Mouse (Mus musculus): ENCODE results near the gene Prss28. TPM values are rescaled to one million over a fixed set of nuclear protein-coding genes. Genes with fewer than 3 reads are reported as not detected.

Gene Prss28
- polyA plus RNA-seq (2021), result not detected

GRCm38 (mm10) chr17:25308346-25308745, at the start of gene Prss28:
Prss28 (plus strand) TSS chr17:25308646.
- ATAC-seq, result no peak
- no peak for TF ChIP-seq CTCF (IDR thresholded peaks at IDR 0.05)

DNA sequence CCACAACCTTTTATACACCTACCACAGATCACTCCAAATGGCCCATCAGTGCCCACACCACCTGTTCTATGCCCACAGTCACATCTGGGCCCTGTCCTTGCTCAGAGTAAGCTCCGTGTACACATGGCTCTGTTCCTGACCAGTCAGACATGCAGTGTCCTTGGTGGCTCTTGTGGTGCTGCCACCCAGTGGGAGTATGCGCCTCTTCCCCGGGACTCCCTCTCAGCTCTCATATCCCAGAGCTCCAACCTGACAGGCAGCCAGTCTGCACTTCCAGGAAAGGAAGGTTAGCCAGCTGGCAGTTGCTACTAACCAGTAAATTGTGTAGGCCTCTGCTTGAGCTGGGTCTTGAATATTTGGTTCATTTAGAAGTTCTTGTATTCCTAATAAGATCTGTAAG, 44.0 kb upstream of the Prss28 start:
- no peak for ATAC-seq
- no peaks in the 10 kb centered on the region for H3K27me3 ChIP-seq
- CTCF ChIA-PET, result interaction anchor here (1.5 to 1.8 kb wide), 2 partner anchors 9 to 21 kb away, joined by 4 read pairs; no protein-coding TSS in a partner anchor
- no peak for DNase-seq (ENCODE audit: low read depth, low spot score)
- POLR2A ChIA-PET, result interaction anchor here (1.1 kb wide), 1 partner anchor 9 kb away, joined by 6 read pairs; no protein-coding TSS in a partner anchor
- in situ Hi-C loops (cut with MboI; ENCODE audit: low pct_unique_long_range_greater_than_20kb), result no loop called here
- TF ChIP-seq CTCF (IDR thresholded peaks at IDR 0.05), result no peak

More at GRCm38 (mm10) chr17:25308346-25308745, at the start of gene Prss28:
- ChIA-PET CTCF (no interaction called here), POLR2A (no interaction called here)
- in situ Hi-C loops (cut with MboI; ENCODE audit: low pct_unique_long_range_greater_than_20kb), result no loop called here
- no peak for DNase-seq (ENCODE audit: low read depth, low spot score)
- peaks cover 10% of the 10 kb centered on the region for H3K27me3 ChIP-seq

- ChIA-PET POLR2A (no interaction called here), CTCF (interaction anchor here (1.3 kb wide), 1 partner anchor 12 kb away, joined by 3 read pairs; no protein-coding TSS in a partner anchor)
- ATAC-seq (no peak), DNase-seq (ENCODE audit: low read depth, low spot score) (no peak)
- no peaks in the 10 kb centered on the region for H3K27me3 ChIP-seq
- TF ChIP-seq CTCF (IDR thresholded peaks at IDR 0.05), result no peak
- in situ Hi-C loops (cut with MboI; ENCODE audit: low pct_unique_long_range_greater_than_20kb), result loop anchor here (5.0 kb wide), 2 partner anchors 79 to 154 kb away; partner anchors contain the start of gene Telo2
Measured at GRCm38 (mm10) chr17:25270795-25271335, 37.6 kb upstream of the Prss28 start.

- DNase-seq (ENCODE audit: low read depth, low spot score), result no peak
Measured at GRCm38 (mm10) chr17:25272326-25272725, 36.1 kb upstream of the Prss28 start.

DNA sequence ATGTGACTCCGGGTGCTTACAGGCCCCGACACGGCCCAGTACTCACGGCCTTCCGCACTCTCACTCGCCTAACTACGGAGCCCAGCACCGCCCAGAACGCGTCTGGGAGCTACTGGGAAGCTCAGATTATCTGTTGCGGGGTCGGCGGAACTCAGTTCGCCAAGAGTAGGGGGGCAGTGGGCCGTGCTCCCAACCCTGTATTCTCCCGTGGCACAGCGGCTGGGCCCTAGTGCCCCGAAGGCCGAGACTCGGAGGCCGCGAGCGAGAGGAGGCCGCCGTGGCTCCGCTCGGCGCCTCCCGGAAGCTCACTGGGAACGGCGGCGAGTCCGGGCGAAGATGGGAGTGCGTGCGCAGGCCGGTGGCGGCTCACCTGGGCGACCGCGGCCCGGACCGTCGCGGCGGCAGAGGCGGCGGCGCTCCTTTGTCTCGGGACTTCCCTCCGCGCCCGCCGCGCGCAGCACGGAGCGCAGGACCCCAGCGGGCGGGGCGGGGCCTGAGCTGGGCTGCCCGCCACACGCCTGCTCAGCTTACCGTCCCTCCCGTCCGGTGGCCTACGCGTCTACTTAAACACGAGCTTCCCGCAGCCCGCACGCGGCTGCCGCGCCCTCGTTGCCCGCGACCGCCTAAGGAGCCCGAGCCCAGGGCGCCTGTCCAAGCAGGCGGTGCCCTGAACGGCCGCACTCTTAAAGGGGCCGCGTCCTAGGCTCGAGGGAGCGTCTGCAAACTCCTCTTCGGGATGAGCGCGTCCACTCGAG, 35.3 kb upstream of the Prss28 start:
- DNase-seq (ENCODE audit: low read depth, low spot score) (no peak), ATAC-seq (peak; percentile 45)
- CTCF ChIA-PET, result interaction anchor here (1.1 kb wide), 1 partner anchor 8 kb away, joined by 4 read pairs; no protein-coding TSS in a partner anchor
- POLR2A ChIA-PET, result interaction anchor here (0.6 to 1.8 kb wide), 11 partner anchors 8 to 351 kb away, joined by 3 to 7 read pairs (median 3); partner anchors contain the start of genes BC003965, Gnptg and Tsr3
- in situ Hi-C loops (cut with MboI; ENCODE audit: low pct_unique_long_range_greater_than_20kb), result loop anchor here (5.0 kb wide), 2 partner anchors 81 to 156 kb away; partner anchors contain the start of gene Telo2
- no peak for TF ChIP-seq CTCF (IDR thresholded peaks at IDR 0.05)
- H3K27me3 ChIP-seq, result no peaks in the 10 kb centered on the region

More at GRCm38 (mm10) chr17:25272326-25272725, 36.1 kb upstream of the Prss28 start:
- in situ Hi-C loops (cut with MboI; ENCODE audit: low pct_unique_long_range_greater_than_20kb), result loop anchor here (5.0 kb wide), 2 partner anchors 80 to 155 kb away; partner anchors contain the start of gene Telo2
- no peak for TF ChIP-seq CTCF (IDR thresholded peaks at IDR 0.05)
- no peak for ATAC-seq
- CTCF ChIA-PET, result interaction anchor here (0.8 to 1.0 kb wide), 2 partner anchors 25 to 48 kb away, joined by 3 to 5 read pairs; no protein-coding TSS in a partner anchor
- POLR2A ChIA-PET, result interaction anchor here (0.6 to 1.8 kb wide), 9 partner anchors 11 to 351 kb away, joined by 3 to 7 read pairs (median 3); partner anchors contain the start of genes BC003965, Gnptg and Tsr3
- no peaks in the 10 kb centered on the region for H3K27me3 ChIP-seq

DNA sequence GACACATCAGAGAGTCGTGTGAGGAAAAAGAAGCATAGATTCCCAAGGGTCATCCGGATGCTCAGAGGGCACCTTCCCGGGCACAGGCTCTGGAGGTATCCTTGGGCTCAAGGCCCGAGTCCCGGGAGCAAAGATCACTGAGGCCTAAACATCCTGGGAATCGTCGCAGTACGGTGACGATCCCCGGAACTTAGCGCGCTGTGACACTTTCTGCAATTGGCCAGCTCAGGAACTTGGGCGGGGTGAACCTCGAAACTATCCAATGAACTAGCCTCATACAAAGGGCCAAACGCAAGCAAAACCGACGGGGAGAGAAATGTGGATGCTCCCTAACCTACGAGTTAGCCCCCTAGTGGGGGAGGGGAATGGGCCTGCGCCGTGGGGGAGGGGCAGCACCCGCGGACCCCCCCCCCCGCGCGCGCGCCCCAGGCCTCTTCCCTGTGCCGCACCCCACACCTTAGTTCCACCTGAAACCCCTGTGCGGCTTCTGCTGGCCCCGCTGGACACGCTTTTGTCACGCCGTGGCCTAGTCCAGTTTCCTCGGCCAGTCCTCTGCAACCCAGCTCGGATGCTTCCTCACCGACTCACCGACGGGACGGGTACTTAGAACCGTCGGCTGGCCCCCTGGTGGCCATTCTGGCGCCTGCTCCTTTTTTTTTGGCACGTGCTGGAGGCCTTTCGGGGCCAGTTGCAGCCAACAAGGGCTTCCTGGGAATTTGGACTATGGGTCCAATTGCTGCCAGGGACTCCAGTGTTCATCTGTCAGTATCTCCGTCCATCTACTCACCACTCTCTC, 34.5 kb upstream of the Prss28 start:
- H3K27me3 ChIP-seq, result peaks cover 3% of the 10 kb centered on the region
- peak; percentile 100 for DNase-seq (ENCODE audit: low read depth, low spot score)
- POLR2A ChIA-PET, result interaction anchor here (0.5 to 1.8 kb wide), 10 partner anchors 9 to 200 kb away, joined by 3 to 7 read pairs (median 4); partner anchors contain the start of gene BC003965
- peak; percentile 31 for ATAC-seq
- in situ Hi-C loops (cut with MboI; ENCODE audit: low pct_unique_long_range_greater_than_20kb), result loop anchor here (5.0 kb wide), 2 partner anchors 82 to 157 kb away; partner anchors contain the start of gene Telo2
- CTCF ChIA-PET, result interaction anchor here (1.0 to 1.8 kb wide), 4 partner anchors 9 to 90 kb away, joined by 3 to 9 read pairs (median 4); no protein-coding TSS in a partner anchor
- peak; percentile 87 for TF ChIP-seq CTCF (IDR thresholded peaks at IDR 0.05)

- in situ Hi-C loops (cut with MboI; ENCODE audit: low pct_unique_long_range_greater_than_20kb), result loop anchor here (5.0 kb wide), 2 partner anchors 82 to 157 kb away; partner anchors contain the start of gene Telo2
- ChIA-PET POLR2A (interaction anchor here (0.5 to 0.6 kb wide), 2 partner anchors 26 to 44 kb away, joined by 6 read pairs; no protein-coding TSS in a partner anchor), CTCF (interaction anchor here (0.9 to 1.8 kb wide), 4 partner anchors 9 to 91 kb away, joined by 3 to 9 read pairs (median 4); no protein-coding TSS in a partner anchor)
- H3K27me3 ChIP-seq, result peaks cover 9% of the 10 kb centered on the region
- ATAC-seq (no peak), DNase-seq (ENCODE audit: low read depth, low spot score) (no peak)
- TF ChIP-seq CTCF (IDR thresholded peaks at IDR 0.05), result no peak
Measured at GRCm38 (mm10) chr17:25274571-25275346, 33.7 kb upstream of the Prss28 start, which contains the start of gene Ube2i. Ube2i (minus strand) TSS chr17:25274622.

DNA sequence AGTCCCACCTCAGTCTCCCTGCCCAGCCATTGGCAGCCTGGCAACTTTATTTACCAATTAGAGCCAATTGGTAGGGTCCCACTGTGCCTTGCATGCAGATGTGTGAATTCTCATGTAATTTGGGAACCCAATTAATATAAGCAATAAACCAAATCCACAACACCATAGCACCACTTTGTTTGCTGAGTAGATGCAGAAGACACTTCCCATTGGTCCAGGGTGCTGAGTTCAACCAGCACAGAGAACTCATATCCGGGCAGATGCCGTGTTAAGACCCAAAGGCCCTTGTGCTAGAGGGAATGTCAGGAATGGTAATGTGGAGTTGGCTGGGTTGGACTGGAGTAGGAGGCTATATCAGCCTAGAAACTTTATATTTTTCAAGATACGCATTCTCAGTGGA, 32.6 kb upstream of the Prss28 start:
- ATAC-seq (no peak), DNase-seq (ENCODE audit: low read depth, low spot score) (no peak)
- peaks cover 14% of the 10 kb centered on the region for H3K27me3 ChIP-seq
- no peak for TF ChIP-seq CTCF (IDR thresholded peaks at IDR 0.05)
- ChIA-PET CTCF (interaction anchor here (1.8 kb wide), 1 partner anchor 10 kb away, joined by 9 read pairs; no protein-coding TSS in a partner anchor), POLR2A (no interaction called here)
- in situ Hi-C loops (cut with MboI; ENCODE audit: low pct_unique_long_range_greater_than_20kb), result no loop called here

GRCm38 (mm10) chr17:25282133-25282532, 26.3 kb upstream of the Prss28 start:
- ChIA-PET POLR2A (no interaction called here), CTCF (no interaction called here)
- H3K27me3 ChIP-seq, result peaks cover 20% of the 10 kb centered on the region
- in situ Hi-C loops (cut with MboI; ENCODE audit: low pct_unique_long_range_greater_than_20kb), result no loop called here
- no peak for TF ChIP-seq CTCF (IDR thresholded peaks at IDR 0.05)
- ATAC-seq (no peak), DNase-seq (ENCODE audit: low read depth, low spot score) (no peak)
